Mouse (Mus musculus) liver, embryonic 14.5 days (tissue): ENCODE data around the gene Egln3.

Experiments used
- CTCF ChIP-seq: IDR thresholded peaks from 2 replicates; pipeline ENCODE4 v1.5.1; 2016; ENCODE audit warnings: antibody characterized with exemption, low read depth, control low read depth
- EP300 ChIP-seq: IDR thresholded peaks from 2 replicates; pipeline ENCODE4 v1.6.1; 2016; ENCODE audit warnings: antibody characterized with exemption, low read depth

DNA sequence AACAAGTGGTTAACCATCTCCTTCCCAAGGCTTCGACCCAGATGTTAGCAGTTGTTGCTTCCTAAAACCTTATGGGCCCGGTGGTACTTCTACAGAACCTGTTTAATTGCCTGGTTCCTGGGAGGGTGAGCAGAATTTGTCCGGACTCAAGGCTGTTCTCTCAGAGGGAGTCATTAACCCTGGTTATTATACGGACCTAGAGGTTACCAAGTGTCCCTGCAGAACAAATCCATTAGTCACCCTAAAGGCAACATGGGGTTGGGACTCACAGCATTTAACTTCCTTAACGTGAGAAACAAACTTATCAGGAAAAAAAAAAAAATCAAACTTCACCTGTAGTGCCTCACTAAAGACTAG, 11.4 kb downstream of the Egln3 start:
- TF ChIP-seq CTCF (no peak), EP300 (no peak)
